ENCODE assay signal across 19 mouse cellular contexts in genomic region chr6:146781566-146781965, GRCm38 (mm10). TPM values are rescaled to one million over a fixed set of nuclear protein-coding genes. Genes with fewer than 3 reads are reported as not detected.
DNase-seq lines count a peak whose midpoint lies in the region; ATAC-seq and TF ChIP-seq lines count a peak whose summit lies in the region.
"Had no signal": no experiment of that assay in that cellular context is flagged by ENCODE, and none has a peak within 500 bp of the region (broad histone marks: within the 10 kb centered on the region; RNA-seq: fewer than 3 reads in every experiment).

No protein-coding gene starts in this region.

- H3K36me3 ChIP-seq in heart, adult 2 months (ENCODE audit: control insufficient read depth, insufficient read depth, low read length) = peaks cover 12% of the 10 kb centered on the region
- no peaks in the 10 kb centered on the region for H3K36me3 ChIP-seq in midbrain, embryonic 11.5 days (ENCODE audit: control insufficient read depth, insufficient read depth, low read length)
- peaks cover 1% of the 10 kb centered on the region; the same call in 1 of the 2 replicates for H3K36me3 ChIP-seq in midbrain, embryonic 13.5 days

- no peak for TF ChIP-seq CTCF in heart, adult 2 months (IDR thresholded peaks at IDR 0.05)

- peaks cover 3% of the 10 kb centered on the region for H3K4me1 ChIP-seq in heart, adult 2 months (ENCODE audit: control insufficient read depth, insufficient read depth, low read length)
- H3K4me1 ChIP-seq in midbrain, embryonic 11.5 days (ENCODE audit: control insufficient read depth, insufficient read depth, low read length) = no peaks in the 10 kb centered on the region
- H3K4me1 ChIP-seq in midbrain, embryonic 13.5 days (replicated peaks) = no peaks in the 10 kb centered on the region

- no peak for ATAC-seq in midbrain, embryonic 11.5 days (ENCODE audit: low FRiP score)
- ATAC-seq in midbrain, embryonic 13.5 days = no peak
- ATAC-seq: activated CD4-positive, CD25-positive, alpha-beta regulatory T cell, adult 4 months; CD4-positive, CD25-positive, alpha-beta regulatory T cell, adult 4 months; Patski had no signal

- no peaks in the 10 kb centered on the region for H3K9me3 ChIP-seq in midbrain, embryonic 11.5 days (ENCODE audit: control insufficient read depth, low read length)
- H3K9me3 ChIP-seq in midbrain, embryonic 13.5 days = no peaks in the 10 kb centered on the region
- H3K9me3 ChIP-seq: G1E had no signal

- no peak for TF ChIP-seq EP300 in heart, adult 2 months (IDR thresholded peaks at IDR 0.05; ENCODE audit: insufficient read depth, low read depth, low read length)

- no peak overlapping the region for H3K27ac ChIP-seq in heart, adult 2 months
- no peak overlapping the region for H3K27ac ChIP-seq in midbrain, embryonic 11.5 days (ENCODE audit: low read depth, low read length)
- no peak overlapping the region for H3K27ac ChIP-seq in midbrain, embryonic 13.5 days

- 85% methylated on average over 3 of the region's 3 CpGs for WGBS in heart, adult 2 months
- WGBS in midbrain, embryonic 11.5 days = 94% methylated on average over 3 of the region's 3 CpGs
- 88% methylated on average over 3 of the region's 3 CpGs for WGBS in midbrain, embryonic 13.5 days

- H3K27me3 ChIP-seq in heart, adult 2 months (ENCODE audit: control insufficient read depth, insufficient read depth, low read length) = no peaks in the 10 kb centered on the region
- H3K27me3 ChIP-seq in midbrain, embryonic 11.5 days (ENCODE audit: control insufficient read depth, insufficient read depth, low read length) = no peaks in the 10 kb centered on the region
- no peaks in the 10 kb centered on the region for H3K27me3 ChIP-seq in midbrain, embryonic 13.5 days
- H3K27me3 ChIP-seq: CH12.LX, Patski had no signal

- intact Hi-C loops in heart, adult 2 months (cut with DNase I) = no loop called here

- H3K9ac ChIP-seq in heart, adult 2 months (ENCODE audit: low read depth, low read length) = no peak overlapping the region
- H3K9ac ChIP-seq in midbrain, embryonic 11.5 days (ENCODE audit: low read length) = no peak overlapping the region
- H3K9ac ChIP-seq in midbrain, embryonic 13.5 days (replicated peaks) = no peak overlapping the region

- no peaks in the 10 kb centered on the region for H3K79me2 ChIP-seq in heart, adult 2 months (replicated peaks; ENCODE audit: control insufficient read depth, insufficient read depth, low read length)

- DNase-seq in heart, adult 11 months = peak; percentile 74
- no peak for DNase-seq in heart, adult 2 months
- DNase-seq in midbrain, embryonic 11.5 days (ENCODE audit: low spot score, missing footprints) = peak; percentile 54
- DNase-seq: adrenal gland, adult 2 months; adrenal gland, adult 8-10 months; adrenal gland, postnatal 10 days; adrenal gland, postnatal 14 days; adrenal gland, postnatal 25 days; adrenal gland, postnatal 36 days; B cell, adult 2 months; cerebellum, adult 11 months; cerebellum, adult 11-12 months; cerebellum, adult 18-20 months had no signal

- no peak for TF ChIP-seq POLR2A in heart, adult 2 months (IDR thresholded peaks at IDR 0.05; ENCODE audit: insufficient read depth, low read depth, low read length)

- no peak overlapping the region for H3K4me2 ChIP-seq in midbrain, embryonic 11.5 days
- H3K4me2 ChIP-seq in midbrain, embryonic 13.5 days (replicated peaks) = no peak overlapping the region

- H3K4me3 ChIP-seq in heart, adult 2 months = no peak overlapping the region
- no peak overlapping the region for H3K4me3 ChIP-seq in midbrain, embryonic 11.5 days (ENCODE audit: low read depth, low read length)
- H3K4me3 ChIP-seq in midbrain, embryonic 13.5 days (replicated peaks) = no peak overlapping the region

RNA-seq across cellular contexts. Expression of gene Arntl2, which starts 14.3 kb away (rescaled TPM):
- 1 to 10 TPM in 1 of 2 experiments, under 1 TPM in 1; 0.86 to 1.5 TPM for total RNA-seq in heart, adult 2 months (2021)
- 1.6 and 2.6 TPM in 2 replicates for polyA plus RNA-seq in heart, adult 2 months (2012; rRNA removed)
- 1.4 and 1.5 TPM in 2 replicates for polyA plus RNA-seq in midbrain, embryonic 11.5 days (2014; fragmentation: Nextera tagmentation; extraction: Ambion mirVana)
- polyA plus RNA-seq in midbrain, embryonic 13.5 days (2015; fragmentation: Nextera tagmentation; extraction: Ambion mirVana) = 1.8 and 2.6 TPM in 2 replicates
- total RNA-seq: CH12.LX, G1E had no signal
- polyA plus RNA-seq: G1E had no signal

RNA-seq across cellular contexts. Expression of gene Stk38l, which starts 56.8 kb away (rescaled TPM):
- total RNA-seq in heart, adult 2 months (2021) = 10 to 100 TPM; 13.9 to 14.4 TPM
- 3.1 and 8.0 TPM in 2 replicates for polyA plus RNA-seq in heart, adult 2 months (2012; rRNA removed)
- polyA plus RNA-seq in midbrain, embryonic 11.5 days (2014; fragmentation: Nextera tagmentation; extraction: Ambion mirVana) = 20.4 and 22.2 TPM in 2 replicates
- 16.2 and 17.2 TPM in 2 replicates for polyA plus RNA-seq in midbrain, embryonic 13.5 days (2015; fragmentation: Nextera tagmentation; extraction: Ambion mirVana)

Comparison
In these comparisons a context has a peak if more than half of its experiments do, and no peak if none do; other contexts are left out.
1. DNase-seq: peak in heart, adult 11 months (single experiment) and midbrain, embryonic 11.5 days (single experiment); none in heart, adult 2 months (0 of 2).